Mouse (Mus musculus) embryonic facial prominence, embryonic 11.5 days (tissue): ENCODE data around the gene Trdn. TPM values are rescaled to one million over a fixed set of nuclear protein-coding genes. Genes with fewer than 3 reads are reported as not detected.

Experiments
- ATAC-seq: fragments of 200-750 bp; cut with Nextera tagmentation; replicated peaks from 2 replicates; pipeline ENCODE4 v1.8.0; 2017; ENCODE audit warnings: low read depth; ENCODE audit not compliant: insufficient number of reproducible peaks, low FRiP score, low TSS enrichment
- DNase-seq: peaks from one replicate; pipeline ENCODE4 v3.0.0-alpha.2; 2015; ENCODE audit warnings: low spot score
- H3K27ac ChIP-seq: fragments of 300-500 bp; sonication (generic); replicated peaks from 2 replicates; pipeline ENCODE4 v1.5.1; 2014; ENCODE audit warnings: mild to moderate bottlenecking, low read depth, low read length, control low read depth
- H3K27me3 ChIP-seq: fragments of 300-500 bp; sonication (generic); 2 replicates; pipeline ENCODE4 v1.6.1; 2014; ENCODE audit warnings: mild to moderate bottlenecking, low read length, moderate library complexity, mixed read lengths; ENCODE audit not compliant: control insufficient read depth, insufficient read depth
- H3K36me3 ChIP-seq: fragments of 300-500 bp; sonication (generic); replicated peaks from 2 replicates; pipeline ENCODE4 v1.6.1; 2014; ENCODE audit warnings: low read depth, mild to moderate bottlenecking, low read length, moderate library complexity, mixed read lengths; ENCODE audit not compliant: control insufficient read depth, insufficient read depth
- H3K4me1 ChIP-seq: fragments of 300-500 bp; sonication (generic); 2 replicates; pipeline ENCODE4 v1.6.1; 2014; ENCODE audit warnings: low read length, mixed read lengths; ENCODE audit not compliant: control insufficient read depth, insufficient read depth
- H3K4me2 ChIP-seq: fragments of 300-500 bp; sonication (generic); 2 replicates; pipeline ENCODE4 v1.6.1; 2014; ENCODE audit warnings: low read depth, mild to moderate bottlenecking, control low read depth, low read length, moderate library complexity
- H3K4me3 ChIP-seq: fragments of 300-500 bp; sonication (generic); 2 replicates; pipeline ENCODE4 v1.5.1; 2014; ENCODE audit warnings: low read depth, low read length, control low read depth
- H3K9ac ChIP-seq: fragments of 300-500 bp; sonication (generic); replicated peaks from 2 replicates; pipeline ENCODE4 v1.6.1; 2014; ENCODE audit warnings: mild to moderate bottlenecking, control low read depth, low read length
- H3K9me3 ChIP-seq: fragments of 300-500 bp; sonication (generic); replicated peaks from 2 replicates; pipeline ENCODE4 v1.6.1; 2016; ENCODE audit warnings: mild to moderate bottlenecking, low read length, inconsistent platforms, mixed read lengths; ENCODE audit not compliant: control insufficient read depth
- WGBS: fragments of 180-500 bp; shearing (Covaris S2); extraction: QIAGEN DNeasy Blood & Tissue Kit; methylation state at CpG from one replicate; pipeline ENCODE4 v1.1.7; 2014; 5-methylcytosine and 5-hydroxymethylcytosine counted together
- polyA plus RNA-seq: library from polyadenylated mRNA; unstranded; fragments of >200 nt; fragmentation: Nextera tagmentation; extraction: Ambion mirVana; gene quantifications from 2 replicates; pipeline ENCODE4 v1.2.1, GENCODE M21; 2014

Trdn gene
- polyA plus RNA-seq: 2.1 TPM in 1 of 2 replicates, not detected in the other

DNA sequence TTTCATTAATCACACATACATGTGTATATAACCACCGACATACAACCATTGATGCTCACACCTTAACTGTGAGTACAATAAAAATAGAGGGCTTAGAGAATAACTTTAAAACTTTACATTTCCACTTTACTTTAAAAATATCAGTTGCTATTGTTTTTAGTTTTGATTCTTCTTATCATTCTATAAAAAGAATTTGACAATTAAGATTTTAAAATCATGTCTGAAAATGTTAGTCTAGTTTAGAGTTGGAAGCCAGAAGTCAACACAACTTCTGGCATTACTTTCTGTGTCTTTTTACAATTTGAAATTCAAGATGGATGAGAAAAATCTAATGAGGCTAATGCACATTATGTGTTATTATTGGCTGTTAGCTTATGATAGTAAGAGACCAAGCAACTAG, at the start of gene Trdn:
Gene Trdn, plus strand, starts transcription at position 301 of the 400 bp plus-strand sequence.
- Histone ChIP-seq H3K36me3 (no peaks in the 10 kb centered on the region), H3K4me1 (no peaks in the 10 kb centered on the region), H3K27ac (no peak within 1 kb of the TSS), H3K4me2 (no peak within 1 kb of the TSS), H3K9ac (no peak within 1 kb of the TSS), H3K4me3 (no peak within 1 kb of the TSS), H3K27me3 (no peaks in the 10 kb centered on the region), H3K9me3 (no peaks in the 10 kb centered on the region)
- ATAC-seq (no peak), DNase-seq (no peak)
- 89% methylated on average over 1 of the region's 1 CpGs for WGBS

DNA sequence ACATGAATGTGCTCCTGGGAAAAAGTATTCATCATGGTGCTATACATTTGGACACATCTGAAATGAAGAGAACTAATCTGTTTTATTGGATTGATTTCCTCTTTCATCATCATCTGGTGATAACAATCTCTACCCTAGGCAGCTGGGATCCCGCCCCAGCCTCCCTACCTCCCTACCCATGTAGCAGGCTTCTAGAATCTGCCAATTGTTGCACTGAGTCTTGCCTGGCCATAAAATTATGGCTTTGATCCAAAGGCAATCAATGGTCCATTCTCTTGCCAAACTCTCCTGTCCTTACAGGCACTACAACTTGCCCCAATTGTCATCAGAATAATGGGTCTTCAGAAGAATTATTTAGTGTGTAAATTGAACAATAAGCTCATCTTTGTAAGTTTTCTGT, 19.6 kb upstream of the Trdn start:
- no peaks in the 10 kb centered on the region for H3K9me3 ChIP-seq
- H3K27me3 ChIP-seq: no peaks in the 10 kb centered on the region
- H3K9ac ChIP-seq: no peak overlapping the region
- H3K4me3 ChIP-seq: no peak overlapping the region
- H3K4me2 ChIP-seq: no peak overlapping the region
- H3K4me1 ChIP-seq: no peaks in the 10 kb centered on the region
- ATAC-seq (no peak), DNase-seq (no peak)
- no peaks in the 10 kb centered on the region for H3K36me3 ChIP-seq
- no peak overlapping the region for H3K27ac ChIP-seq
- WGBS: 85% methylated on average over 1 of the region's 1 CpGs

GRCm38 (mm10) chr10:33065566-33065965, 14.8 kb upstream of the Trdn start:
- Histone ChIP-seq H3K27me3 (no peaks in the 10 kb centered on the region), H3K36me3 (no peaks in the 10 kb centered on the region), H3K4me3 (no peak overlapping the region), H3K4me2 (no peak overlapping the region), H3K27ac (no peak overlapping the region), H3K4me1 (no peaks in the 10 kb centered on the region), H3K9ac (no peak overlapping the region), H3K9me3 (no peaks in the 10 kb centered on the region)
- no peak for ATAC-seq
- 92% methylated on average over 1 of the region's 1 CpGs for WGBS
- DNase-seq: no peak

DNA sequence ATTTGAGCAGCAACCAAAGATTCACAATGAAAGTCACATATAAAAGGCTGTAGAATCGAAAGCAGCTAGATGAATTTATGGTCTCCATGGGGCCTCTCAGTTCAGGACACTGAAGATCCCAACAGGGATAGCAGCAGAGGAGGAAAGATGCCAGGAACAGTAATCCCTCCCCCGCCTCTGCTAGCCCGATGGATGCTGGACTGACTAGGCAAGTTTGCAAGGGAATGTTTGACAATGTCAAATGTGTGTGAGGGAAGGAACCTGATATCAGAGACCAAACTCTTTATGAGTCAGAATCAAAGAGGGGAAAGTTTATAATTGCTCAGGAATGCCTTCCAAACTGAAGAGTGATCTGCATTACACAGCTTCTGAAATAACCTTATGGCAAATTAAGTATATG, 7.2 kb upstream of the Trdn start:
- H3K4me2 ChIP-seq: no peak overlapping the region
- H3K4me3 ChIP-seq: no peak overlapping the region
- no peak for DNase-seq
- no peak overlapping the region for H3K27ac ChIP-seq
- H3K4me1 ChIP-seq: no peaks in the 10 kb centered on the region
- H3K36me3 ChIP-seq: no peaks in the 10 kb centered on the region
- no peak for ATAC-seq
- H3K9me3 ChIP-seq: no peaks in the 10 kb centered on the region
- WGBS: 73% methylated on average over 3 of the region's 3 CpGs
- no peak overlapping the region for H3K9ac ChIP-seq
- H3K27me3 ChIP-seq: no peaks in the 10 kb centered on the region

- WGBS: 51% methylated on average over 2 of the region's 2 CpGs
- ATAC-seq: no peak
Measured at GRCm38 (mm10) chr10:33082151-33082844, 1.9 kb downstream of the Trdn start.

DNA sequence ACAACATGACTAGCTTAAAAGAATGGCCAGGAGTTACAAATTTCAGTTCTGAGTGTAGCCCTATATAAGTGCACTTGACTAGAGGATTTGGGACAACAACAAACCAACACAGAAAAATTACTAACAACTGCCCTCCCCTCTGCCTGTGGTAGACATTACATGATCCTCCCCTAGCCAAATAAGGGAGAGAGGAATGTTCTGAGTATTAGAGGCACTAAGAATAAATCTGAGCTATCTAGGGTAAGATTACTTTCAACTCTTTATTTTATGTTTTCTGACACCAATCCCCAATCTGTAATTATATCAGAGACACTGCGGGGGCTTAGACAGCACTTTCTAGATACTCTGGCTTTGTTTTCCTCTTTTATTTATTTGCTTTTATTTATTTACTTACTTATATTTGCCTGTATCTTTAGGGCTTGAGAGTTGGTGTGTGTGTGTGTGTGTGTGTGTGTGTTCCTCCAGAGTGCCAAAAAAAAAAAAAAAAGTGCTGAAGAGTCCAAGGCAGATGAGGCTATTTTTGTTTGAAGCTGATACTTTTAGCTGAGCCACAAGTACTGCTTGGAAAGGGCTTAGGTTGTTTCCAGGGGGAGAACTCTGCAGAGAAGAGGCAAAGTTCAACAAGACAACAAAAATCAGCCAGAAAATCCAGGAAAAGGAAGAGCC, 2.7 kb downstream of the Trdn start:
- no peaks in the 10 kb centered on the region for H3K9me3 ChIP-seq
- no peaks in the 10 kb centered on the region for H3K4me1 ChIP-seq
- H3K4me3 ChIP-seq: no peak overlapping the region
- H3K9ac ChIP-seq: no peak overlapping the region
- H3K27ac ChIP-seq: no peak overlapping the region
- ATAC-seq (no peak), DNase-seq (no peak)
- no peaks in the 10 kb centered on the region for H3K36me3 ChIP-seq
- no peak overlapping the region for H3K4me2 ChIP-seq
- H3K27me3 ChIP-seq: no peaks in the 10 kb centered on the region
- 93% methylated on average over 1 of the region's 1 CpGs for WGBS

More at GRCm38 (mm10) chr10:33082151-33082844, 1.9 kb downstream of the Trdn start:
- Histone ChIP-seq H3K36me3 (no peaks in the 10 kb centered on the region), H3K4me3 (no peak overlapping the region), H3K9ac (no peak overlapping the region), H3K4me1 (no peaks in the 10 kb centered on the region), H3K4me2 (no peak overlapping the region), H3K27ac (no peak overlapping the region), H3K9me3 (no peaks in the 10 kb centered on the region), H3K27me3 (no peaks in the 10 kb centered on the region)
- no peak for DNase-seq

GRCm38 (mm10) chr10:33083627-33084158, 3.3 kb downstream of the Trdn start:
- H3K4me2 ChIP-seq: no peak overlapping the region
- ATAC-seq (no peak), DNase-seq (no peak)
- H3K9me3 ChIP-seq: no peaks in the 10 kb centered on the region
- H3K9ac ChIP-seq: no peak overlapping the region
- H3K4me3 ChIP-seq: no peak overlapping the region
- 74% methylated on average over 5 of the region's 5 CpGs for WGBS
- no peaks in the 10 kb centered on the region for H3K36me3 ChIP-seq
- H3K4me1 ChIP-seq: no peaks in the 10 kb centered on the region
- no peaks in the 10 kb centered on the region for H3K27me3 ChIP-seq
- no peak overlapping the region for H3K27ac ChIP-seq

- Histone ChIP-seq H3K9ac (no peak overlapping the region), H3K9me3 (no peaks in the 10 kb centered on the region), H3K27ac (no peak overlapping the region), H3K36me3 (no peaks in the 10 kb centered on the region), H3K4me2 (no peak overlapping the region), H3K27me3 (no peaks in the 10 kb centered on the region), H3K4me3 (no peak overlapping the region), H3K4me1 (no peaks in the 10 kb centered on the region)
- DNase-seq (no peak), ATAC-seq (no peak)
Measured at GRCm38 (mm10) chr10:33088403-33088802, 8.0 kb downstream of the Trdn start.
